Mouse (Mus musculus) brain, embryonic 14.5 days (tissue): Measurements from ENCODE around the gene Stk38.

Source experiments
- CTCF ChIP-seq: fragments of 200-500 bp; IDR thresholded peaks from 2 replicates; pipeline ENCODE4 v1.5.1; 2012; ENCODE audit warnings: inconsistent platforms, mild to moderate bottlenecking, moderate library complexity, borderline replicate concordance; ENCODE audit not compliant: insufficient read depth, insufficient read length; ENCODE audit errors: extremely low read depth
- POLR2A ChIP-seq: fragments of 200-500 bp; IDR thresholded peaks from 2 replicates; pipeline ENCODE4 v1.6.1; 2012; ENCODE audit warnings: mild to moderate bottlenecking, inconsistent platforms, borderline replicate concordance; ENCODE audit not compliant: poor library complexity, insufficient read depth, insufficient read length, severe bottlenecking; ENCODE audit errors: extremely low read depth

GRCm38 (mm10) chr17:28944481-28944880 is 63.3 kb downstream of the Stk38 start:
- TF ChIP-seq CTCF (no peak), POLR2A (no peak)
